Mouse (Mus musculus) heart, adult 2 months (tissue): ENCODE measurements at regions not wholly inside any gene's neighbourhood (a gene's known extent, or its start where the extent isn't known, plus 50 kb on each side); places are given as distances from the start of the nearest gene placed in this dataset.

Experiments used
- DNase-seq, 2 experiments: peaks; one replicate each; pipeline ENCODE4 v3.0.0; 2021
- H3K27ac ChIP-seq: fragments of 200-600 bp; 2 replicates; pipeline ENCODE4 v1.8.1; 2022
- H3K27me3 ChIP-seq: fragments of 200-500 bp; 2 replicates; pipeline ENCODE4 v1.6.1; 2012; ENCODE audit warnings: mild to moderate bottlenecking, low read length, inconsistent platforms, mixed read lengths; ENCODE audit not compliant: control insufficient read depth, insufficient read depth
- H3K36me3 ChIP-seq: fragments of 200-500 bp; 2 replicates; pipeline ENCODE4 v1.6.1; 2012; ENCODE audit warnings: low read length, inconsistent platforms; ENCODE audit not compliant: control insufficient read depth, insufficient read depth
- H3K4me1 ChIP-seq: fragments of 200-500 bp; 2 replicates; pipeline ENCODE4 v1.6.1; 2011; ENCODE audit warnings: low read length; ENCODE audit not compliant: control insufficient read depth, insufficient read depth
- H3K4me3 ChIP-seq: fragments of 200-600 bp; 2 replicates; pipeline ENCODE4 v1.8.1; 2022
- H3K79me2 ChIP-seq: fragments of 200-500 bp; replicated peaks from 2 replicates; pipeline ENCODE4 v1.6.1; 2012; ENCODE audit warnings: mild to moderate bottlenecking, inconsistent platforms, low read length, moderate library complexity, mixed read lengths; ENCODE audit not compliant: control insufficient read depth, insufficient read depth
- H3K9ac ChIP-seq: fragments of 200-500 bp; 2 replicates; pipeline ENCODE4 v1.6.1; 2012; ENCODE audit warnings: low read depth, mild to moderate bottlenecking, control low read depth, inconsistent platforms, low read length, mixed read lengths
- CTCF ChIP-seq: fragments of 200-600 bp; IDR thresholded peaks from 2 replicates; pipeline ENCODE4 v1.8.1; 2022; ENCODE audit warnings: antibody characterized with exemption, mild to moderate bottlenecking, moderate library complexity
- EP300 ChIP-seq: fragments of 200-500 bp; IDR thresholded peaks from 2 replicates; pipeline ENCODE4 v1.6.1; 2011; ENCODE audit warnings: low read depth, low read length, control low read depth; ENCODE audit not compliant: insufficient read depth
- POLR2A ChIP-seq: fragments of 200-500 bp; IDR thresholded peaks from 2 replicates; pipeline ENCODE4 v1.6.1; 2011; ENCODE audit warnings: mild to moderate bottlenecking, low read depth, low read length, control low read depth; ENCODE audit not compliant: insufficient read depth
- WGBS: fragments of 180-500 bp; shearing (Covaris S2); methylation state at CpG from one replicate; pipeline ENCODE4 v1.1.7; 2018; 5-methylcytosine and 5-hydroxymethylcytosine counted together
- intact Hi-C: fragments of 180-260 bp; cut with DNase I; formaldehyde crosslinking; loops from one replicate; pipeline ENCODE4 v1.15.1; 2025

- no peaks in the 10 kb centered on the region for H3K79me2 ChIP-seq
- H3K4me3 ChIP-seq: no peak overlapping the region
- intact Hi-C loops: no loop called here
- no peaks in the 10 kb centered on the region for H3K27me3 ChIP-seq
- no peak overlapping the region for H3K9ac ChIP-seq
- no peak overlapping the region for H3K27ac ChIP-seq
- WGBS: 86% methylated on average over 4 of the region's 4 CpGs
- DNase-seq: no peak
- H3K36me3 ChIP-seq: no peaks in the 10 kb centered on the region
- H3K4me1 ChIP-seq: peaks cover 1% of the 10 kb centered on the region; the same call in 1 of the 2 replicates
- no peak for TF ChIP-seq CTCF
- no peak for TF ChIP-seq EP300
These were observed 138.5 kb downstream of the Arrdc4 start for GRCm38 (mm10) chr7:68610499-68610898.

- Histone ChIP-seq H3K79me2 (no peaks in the 10 kb centered on the region), H3K27ac (no peak overlapping the region), H3K36me3 (no peaks in the 10 kb centered on the region), H3K27me3 (no peaks in the 10 kb centered on the region), H3K9ac (no peak overlapping the region), H3K4me1 (peaks cover 1% of the 10 kb centered on the region; the same call in 1 of the 2 replicates), H3K4me3 (no peak overlapping the region)
- WGBS: 84% methylated on average over 4 of the region's 4 CpGs
- intact Hi-C loops: loop anchor here (5.0 kb wide), 1 partner anchor 85 kb away; no protein-coding TSS in a partner anchor
- DNase-seq: no peak
- TF ChIP-seq POLR2A: no peak
- no peak for TF ChIP-seq EP300
- TF ChIP-seq CTCF: no peak
These were observed 141.9 kb downstream of the Arrdc4 start for GRCm38 (mm10) chr7:68607170-68607569.

- no peak overlapping the region for H3K9ac ChIP-seq
- intact Hi-C loops: loop anchor here (5.0 kb wide), 1 partner anchor 86 kb away; no protein-coding TSS in a partner anchor
- 43% methylated on average over 3 of the region's 3 CpGs for WGBS
- H3K36me3 ChIP-seq: no peaks in the 10 kb centered on the region
- H3K4me3 ChIP-seq: no peak overlapping the region
- no peaks in the 10 kb centered on the region for H3K79me2 ChIP-seq
- H3K27me3 ChIP-seq: no peaks in the 10 kb centered on the region
- H3K4me1 ChIP-seq: peaks cover 1% of the 10 kb centered on the region; the same call in 1 of the 2 replicates
- peak overlapping the region; percentile 3; the same call in 1 of the 2 replicates for H3K27ac ChIP-seq
- TF ChIP-seq EP300: no peak
- TF ChIP-seq CTCF: no peak
- no peak for TF ChIP-seq POLR2A
- DNase-seq: peak; percentile 17 to 18
These were observed 142.8 kb downstream of the Arrdc4 start for GRCm38 (mm10) chr7:68606278-68606677.

GRCm38 (mm10) chr7:68603711-68604110 is 145.3 kb downstream of the Arrdc4 start:
- H3K27me3 ChIP-seq: no peaks in the 10 kb centered on the region
- no peak overlapping the region for H3K4me3 ChIP-seq
- 50% methylated on average over 2 of the region's 2 CpGs for WGBS
- TF ChIP-seq CTCF (no peak), EP300 (no peak), POLR2A (no peak)
- no peak overlapping the region for H3K27ac ChIP-seq
- H3K4me1 ChIP-seq: no peaks in the 10 kb centered on the region; the same call in 1 of the 2 replicates
- intact Hi-C loops: no loop called here
- H3K36me3 ChIP-seq: no peaks in the 10 kb centered on the region
- H3K79me2 ChIP-seq: no peaks in the 10 kb centered on the region
- DNase-seq: no peak
- no peak overlapping the region for H3K9ac ChIP-seq

GRCm38 (mm10) chr7:68602003-68602402 is 147.0 kb downstream of the Arrdc4 start:
- no peaks in the 10 kb centered on the region for H3K79me2 ChIP-seq
- H3K27me3 ChIP-seq: no peaks in the 10 kb centered on the region
- WGBS: 51% methylated on average over 6 of the region's 6 CpGs
- DNase-seq: no peak
- H3K4me1 ChIP-seq: no peaks in the 10 kb centered on the region; the same call in 1 of the 2 replicates
- H3K9ac ChIP-seq: no peak overlapping the region
- no peak for TF ChIP-seq EP300
- TF ChIP-seq CTCF: no peak
- TF ChIP-seq POLR2A: no peak
- H3K4me3 ChIP-seq: no peak overlapping the region
- H3K36me3 ChIP-seq: no peaks in the 10 kb centered on the region
- peak overlapping the region; percentile 11; the same call in 1 of the 2 replicates for H3K27ac ChIP-seq
- intact Hi-C loops: no loop called here

- intact Hi-C loops: no loop called here
- TF ChIP-seq CTCF (no peak), EP300 (no peak), POLR2A (no peak)
- WGBS: 62% methylated on average over 4 of the region's 4 CpGs
These were observed 155.0 kb downstream of the Arrdc4 start for GRCm38 (mm10) chr7:68594017-68594386.

More at GRCm38 (mm10) chr7:68594017-68594386, 155.0 kb downstream of the Arrdc4 start:
- H3K79me2 ChIP-seq: no peaks in the 10 kb centered on the region
- no peak overlapping the region for H3K9ac ChIP-seq
- H3K4me3 ChIP-seq: no peak overlapping the region
- no peak for DNase-seq
- no peaks in the 10 kb centered on the region for H3K36me3 ChIP-seq
- no peak overlapping the region for H3K27ac ChIP-seq
- no peaks in the 10 kb centered on the region for H3K27me3 ChIP-seq
- H3K4me1 ChIP-seq: no peaks in the 10 kb centered on the region
